Mouse (Mus musculus): ENCODE data around the gene Upp1.

GRCm38 (mm10) chr11:9076444-9076843 is 41.5 kb upstream of the Upp1 start:
- TF ChIP-seq POLR2A (IDR thresholded peaks at IDR 0.05; ENCODE audit: low read depth, low read length) (no peak), CTCF (conservative IDR thresholded peaks at IDR 0.05; ENCODE audit: insufficient read depth, insufficient read length, low read depth, low read length) (no peak)
